Mouse (Mus musculus): Measurements from ENCODE around the gene Kif26b.

GRCm38 (mm10) chr1:178958641-178959040 lies 429.7 kb downstream of the Kif26b start:
- TF ChIP-seq GATA1 (IDR thresholded peaks at IDR 0.05; ENCODE audit: borderline replicate concordance, low read length) (no peak), CTCF (IDR thresholded peaks at IDR 0.05; ENCODE audit: low read depth, low read length) (no peak), POLR2AphosphoS5 (IDR thresholded peaks at IDR 0.05; ENCODE audit: insufficient replicate concordance, low read depth, low read length) (no peak), GATA2 (IDR thresholded peaks at IDR 0.05; ENCODE audit: borderline replicate concordance, low read depth, low read length) (no peak), TAL1 (conservative IDR thresholded peaks at IDR 0.05; ENCODE audit: low read depth, low read length) (no peak)

Data from G1E (cell line).